Mouse (Mus musculus) embryo, embryonic 11 days (tissue): ENCODE results near the gene Ascl5.

Experiments
- DNase-seq: peaks from one replicate; pipeline ENCODE4 v3.0.0-alpha.2; 2015

Gene Ascl5

DNA sequence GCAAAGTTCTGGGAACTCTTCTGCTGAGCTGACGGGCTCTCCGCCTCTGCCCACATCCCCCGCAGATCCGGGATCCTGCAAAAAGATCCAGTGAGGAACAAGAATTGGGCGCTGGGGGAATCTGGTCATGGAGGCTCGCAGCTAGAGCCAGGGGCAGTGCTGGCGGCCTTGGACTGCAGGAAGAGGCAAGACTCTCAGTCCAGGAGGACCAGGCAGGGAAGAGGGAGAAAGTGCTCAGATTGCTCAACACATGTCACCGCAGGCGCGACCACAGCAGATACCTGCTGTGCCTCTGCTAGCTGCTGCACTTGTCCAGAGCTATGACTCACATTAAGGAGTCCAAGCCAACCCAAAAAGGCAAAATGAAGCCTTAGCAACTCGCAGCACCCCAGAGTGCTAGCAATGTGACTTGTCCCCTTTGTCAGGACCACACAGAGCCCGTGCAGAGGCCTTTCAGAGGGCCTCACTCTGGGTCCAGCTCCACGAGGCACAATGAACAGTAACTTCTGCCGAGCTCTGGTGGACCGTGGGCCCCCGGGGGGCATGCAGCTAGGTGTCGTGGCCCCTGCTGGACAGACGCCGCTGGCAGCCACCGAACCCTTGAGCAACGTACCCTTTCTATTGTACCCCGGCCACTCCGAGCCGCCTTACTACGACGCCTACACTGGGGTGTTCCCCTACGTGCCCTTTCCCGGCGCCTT lies at the start of gene Ascl5:
TSS of gene Ascl5 (plus strand) at position 493 of the 701 bp plus-strand sequence.
- no peak for DNase-seq

GRCm38 (mm10) chr1:136001438-136001837 lies 49.2 kb upstream of the Ascl5 start:
- no peak for DNase-seq

DNA sequence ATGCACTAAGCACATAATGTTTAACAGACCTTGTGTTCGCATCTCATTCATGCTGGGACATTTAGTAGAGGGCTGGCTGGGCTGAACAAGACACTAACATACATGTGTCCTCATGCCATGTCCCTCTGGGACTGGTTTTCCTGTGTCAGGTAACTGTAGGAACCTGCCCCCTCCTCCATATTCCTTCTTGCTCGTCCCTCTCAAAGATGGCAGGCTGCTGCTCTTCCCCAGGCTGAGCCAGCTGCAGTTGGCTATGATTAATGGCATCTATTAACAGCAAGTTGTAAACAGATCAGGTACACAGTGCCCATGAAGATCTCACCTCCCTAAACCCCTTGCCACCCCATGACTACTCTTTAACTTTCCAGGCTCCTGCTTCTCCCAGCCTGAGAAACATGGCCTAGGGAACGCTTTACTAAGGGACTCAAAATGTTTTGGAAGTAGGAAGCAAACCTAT lies 44.3 kb upstream of the Ascl5 start, which contains the start of gene Igfn1:
TSS of gene Igfn1 (minus strand) at position 51 of the 457 bp plus-strand sequence.
- no peak for DNase-seq

DNA sequence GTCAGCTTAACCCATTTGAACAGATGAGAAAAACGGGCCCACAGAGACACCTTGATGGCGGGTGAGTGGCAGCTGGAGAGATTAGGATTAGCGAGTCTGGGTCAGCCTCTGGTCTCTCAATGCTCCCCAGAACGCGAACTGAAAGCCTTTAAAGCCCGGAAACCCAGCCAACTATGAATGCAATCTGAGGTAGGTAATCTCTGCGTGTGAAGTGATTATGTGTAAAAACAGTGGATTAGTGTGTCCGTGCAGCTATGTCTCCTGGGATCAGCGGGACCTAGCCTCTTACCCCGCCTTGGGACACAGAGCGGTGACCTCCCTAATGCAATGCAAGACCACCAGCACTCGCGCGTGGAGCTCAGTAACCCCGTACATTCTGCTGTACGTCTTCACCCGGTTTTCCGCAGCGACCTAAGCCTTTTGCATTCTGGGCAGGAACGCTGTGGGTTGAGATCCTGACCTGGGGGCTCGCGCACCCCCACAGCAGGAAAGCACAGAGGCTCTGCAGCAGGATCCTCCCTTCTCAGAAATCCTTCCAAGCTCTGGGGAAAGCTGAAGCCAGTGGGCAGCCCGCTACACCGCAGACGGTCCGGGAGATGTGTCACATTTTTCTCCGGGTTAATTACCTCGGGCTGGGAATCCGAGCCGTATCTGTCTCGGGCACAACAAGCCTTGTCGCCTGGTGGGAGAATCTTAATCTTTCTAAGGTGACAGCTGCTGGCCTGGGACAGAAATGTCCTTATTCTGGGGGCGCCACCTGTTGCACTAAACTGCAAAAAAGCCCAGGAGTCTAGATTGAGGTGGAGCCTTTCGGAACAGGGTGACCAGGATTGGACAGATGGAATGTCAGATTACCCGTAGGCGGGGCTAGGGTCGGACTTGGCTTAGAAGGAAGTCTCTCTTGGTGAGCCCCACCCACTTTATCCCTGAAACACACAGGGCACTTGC lies 43.1 kb upstream of the Ascl5 start, which contains the start of gene Tmem9:
TSS of gene Tmem9 (plus strand) at position 940 of the 948 bp plus-strand sequence.
- DNase-seq: peak; percentile 87

DNA sequence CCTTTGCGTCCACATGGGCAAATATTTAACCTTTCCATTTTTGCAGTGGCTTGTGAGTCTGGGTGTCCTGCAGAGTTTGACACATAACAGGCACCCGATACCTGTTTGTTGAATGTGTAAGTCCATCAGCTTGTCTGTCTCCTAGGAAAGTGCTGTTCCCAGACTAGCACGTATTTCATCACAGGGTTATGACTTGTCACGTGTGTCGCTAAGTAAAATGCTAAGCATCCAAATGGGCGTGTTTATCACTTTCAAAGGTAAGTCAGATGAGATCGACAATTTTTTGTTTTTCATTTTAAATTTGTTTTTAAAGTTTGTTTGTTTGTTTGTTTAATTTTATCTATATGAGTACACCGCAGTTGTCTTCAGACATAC lies 42.5 kb upstream of the Ascl5 start:
- no peak for DNase-seq

- DNase-seq: no peak
These were observed 40.4 kb upstream of the Ascl5 start for GRCm38 (mm10) chr1:136010247-136010646.

DNA sequence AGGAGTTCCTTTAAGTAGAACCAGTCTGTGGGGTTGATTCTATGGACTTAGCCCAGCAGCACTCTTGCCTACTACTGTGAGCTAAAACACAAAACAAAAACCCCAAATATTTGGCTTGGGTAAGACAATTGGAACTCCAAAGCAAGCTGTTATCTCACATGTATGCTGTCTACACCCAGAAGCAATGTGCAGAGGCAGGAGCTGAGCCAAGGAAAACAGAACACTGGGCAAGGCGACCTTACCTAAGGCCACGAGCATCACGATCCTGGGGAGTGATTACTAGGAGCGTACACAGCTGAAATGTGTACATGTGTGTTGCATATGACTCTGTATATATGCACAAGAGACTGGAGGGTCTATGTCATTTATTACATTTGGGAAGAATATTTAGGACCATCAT lies 37.1 kb upstream of the Ascl5 start:
- no peak for DNase-seq

DNA sequence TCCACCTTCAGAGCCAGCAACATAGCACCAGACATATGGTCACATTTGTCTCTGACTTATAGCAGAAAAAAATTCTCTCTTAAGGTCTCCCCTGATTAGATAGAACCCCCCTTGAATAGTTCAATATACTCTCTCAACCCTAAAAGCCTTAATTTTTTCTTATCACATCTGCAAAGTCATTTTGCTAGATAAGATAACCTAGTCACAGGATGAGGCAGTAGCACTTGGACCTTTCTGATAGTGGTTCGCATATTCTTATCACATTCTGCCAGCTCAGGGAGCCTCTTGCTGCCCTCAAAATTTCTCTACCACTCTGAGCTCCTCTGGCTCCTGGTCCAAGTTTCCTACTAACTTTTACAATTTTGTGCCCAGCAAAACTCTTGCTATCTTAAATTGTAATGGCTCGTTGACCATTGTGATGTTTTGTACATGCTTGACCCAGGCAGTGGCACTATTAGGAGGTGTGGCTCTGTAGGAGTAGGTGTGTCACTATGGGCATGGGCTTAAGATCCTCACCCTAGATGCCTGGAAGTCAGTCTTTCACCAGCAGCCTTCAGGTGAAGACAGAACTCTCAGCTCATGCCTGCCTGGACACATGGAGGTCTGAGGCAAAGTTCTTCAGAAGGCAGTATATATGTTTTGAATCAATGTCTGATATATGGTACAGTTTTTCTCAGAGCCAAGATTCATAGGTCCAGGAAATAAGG lies 35.7 kb upstream of the Ascl5 start:
- DNase-seq: no peak

DNA sequence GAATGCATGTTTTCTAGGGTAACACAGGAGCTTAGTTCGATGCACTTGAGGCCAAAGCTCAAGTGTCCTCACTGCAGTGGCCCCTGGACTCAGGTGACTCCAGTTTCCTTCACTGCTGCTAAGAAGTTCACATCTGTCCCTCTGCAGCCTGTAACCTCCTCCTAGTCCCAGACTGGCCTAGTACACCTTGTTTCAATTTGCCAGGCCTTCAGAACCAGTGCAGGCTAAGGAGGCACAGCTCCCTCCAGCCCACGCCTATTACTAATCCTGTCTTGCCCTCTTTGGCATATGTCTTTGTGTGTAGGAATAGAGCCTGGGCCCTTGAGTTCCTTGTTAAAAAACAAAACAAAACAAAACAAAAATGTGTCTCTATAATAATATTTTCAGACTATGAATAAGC lies 33.3 kb upstream of the Ascl5 start:
- DNase-seq: peak; percentile 34

- peak; percentile 97 for DNase-seq
These were observed 32.7 kb upstream of the Ascl5 start for GRCm38 (mm10) chr1:136017907-136018313.

- peak; percentile 66 for DNase-seq
These were observed 32.0 kb upstream of the Ascl5 start for GRCm38 (mm10) chr1:136018390-136019189.

- no peak for DNase-seq
These were observed 20.4 kb upstream of the Ascl5 start for GRCm38 (mm10) chr1:136030201-136030600.

- DNase-seq: no peak
These were observed 18.9 kb upstream of the Ascl5 start for GRCm38 (mm10) chr1:136031697-136032096.

DNA sequence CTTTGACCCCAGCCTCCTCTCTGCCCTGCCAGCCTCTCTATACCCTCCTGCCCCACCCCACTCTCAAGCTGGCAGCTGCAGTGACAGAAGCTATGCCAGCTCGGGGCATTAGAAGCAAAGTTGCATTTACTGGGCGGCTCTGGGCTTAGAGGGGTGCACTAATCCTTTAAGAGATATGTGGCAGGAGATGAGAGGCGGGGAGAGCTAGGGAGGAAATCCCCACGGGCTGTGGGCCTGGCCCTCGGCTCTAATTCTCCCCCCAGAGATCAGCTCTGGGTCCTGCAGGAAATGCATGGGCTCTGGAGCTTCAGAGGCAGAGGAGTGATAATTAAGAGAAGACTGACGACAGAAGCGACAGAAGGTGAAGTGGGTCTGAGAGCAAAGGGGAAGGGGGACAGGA lies 17.6 kb upstream of the Ascl5 start:
- DNase-seq: no peak

- no peak for DNase-seq
These were observed 11.7 kb upstream of the Ascl5 start for GRCm38 (mm10) chr1:136038746-136039538.

DNA sequence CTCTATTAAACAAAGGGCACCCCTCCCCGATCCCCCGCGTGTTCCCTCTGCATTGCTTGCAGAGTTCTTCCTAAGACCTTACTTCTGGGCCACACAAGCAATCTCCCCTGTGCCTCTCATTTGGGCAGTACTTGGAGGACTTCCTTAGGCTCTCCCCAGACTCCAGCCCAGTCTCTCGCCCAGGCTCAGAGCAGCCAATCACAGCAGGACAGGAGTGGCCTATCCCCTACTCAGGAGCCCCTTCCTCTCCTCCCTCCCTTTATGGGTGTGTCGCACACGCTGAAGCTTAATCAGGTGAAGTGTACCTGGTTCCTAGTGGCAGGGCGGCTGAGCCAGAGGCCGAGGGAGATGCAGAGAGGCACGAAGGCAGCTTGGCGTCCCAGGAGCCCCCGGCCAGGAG lies 10.2 kb upstream of the Ascl5 start:
- peak; percentile 20 for DNase-seq

DNA sequence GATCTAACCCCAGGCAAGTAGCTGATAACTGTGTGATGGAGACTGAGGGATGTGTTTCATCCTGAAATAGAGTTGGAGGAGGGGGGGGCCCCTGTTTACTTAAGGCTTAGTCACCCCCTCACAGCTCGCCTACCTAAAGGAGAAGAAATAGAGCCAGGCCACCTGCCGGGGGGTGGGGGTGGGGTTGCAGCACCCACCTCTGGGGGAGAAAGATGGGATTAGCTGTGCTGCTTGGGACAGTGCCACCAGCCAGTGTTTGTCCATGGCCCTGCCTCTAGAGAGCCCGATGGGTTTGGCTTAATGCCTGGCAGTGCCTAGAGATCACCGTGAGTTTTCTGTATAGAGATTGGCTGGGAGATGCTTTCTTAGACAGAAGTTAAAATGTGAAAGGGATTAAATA lies 9.7 kb upstream of the Ascl5 start:
- no peak for DNase-seq

DNA sequence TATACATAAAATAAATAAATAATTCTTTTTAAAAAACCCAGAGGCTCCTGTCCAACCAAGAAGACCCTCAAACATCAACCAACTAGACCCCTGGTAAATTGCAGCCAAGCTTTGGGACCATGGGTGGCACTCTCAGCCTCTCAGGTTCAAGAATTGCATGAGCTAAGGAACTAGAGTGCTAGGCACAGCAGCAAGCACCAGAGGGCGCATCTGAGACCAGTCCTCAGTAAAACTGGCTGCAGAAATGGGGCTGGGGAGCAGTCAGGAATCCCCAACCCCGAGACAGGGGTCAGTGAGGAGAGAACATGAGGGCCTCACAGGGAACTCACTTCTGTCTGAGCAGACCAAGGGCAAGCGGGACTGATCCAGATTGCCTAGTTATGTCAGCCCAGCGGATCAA lies 4.8 kb upstream of the Ascl5 start:
- DNase-seq: peak; percentile 78

DNA sequence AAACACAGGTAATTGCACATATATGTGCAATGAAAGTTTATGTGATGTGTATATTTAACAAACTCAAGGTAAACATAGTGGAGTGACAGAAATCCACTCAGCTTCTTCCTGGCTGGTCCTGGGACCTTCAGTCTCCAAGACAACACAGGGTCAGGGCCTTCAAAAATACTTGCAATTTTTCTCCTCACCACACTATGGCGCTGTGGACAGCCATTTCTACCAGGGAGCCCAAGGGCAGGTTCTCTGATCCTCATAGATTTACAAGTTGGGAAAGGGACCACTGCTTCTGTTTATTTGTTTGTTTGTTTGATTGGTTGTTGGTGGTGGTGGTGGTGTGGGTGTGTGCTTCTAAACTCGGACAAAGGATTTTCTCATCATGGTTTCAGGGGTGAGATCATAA lies 3.2 kb upstream of the Ascl5 start:
- DNase-seq: peak; percentile 43

DNA sequence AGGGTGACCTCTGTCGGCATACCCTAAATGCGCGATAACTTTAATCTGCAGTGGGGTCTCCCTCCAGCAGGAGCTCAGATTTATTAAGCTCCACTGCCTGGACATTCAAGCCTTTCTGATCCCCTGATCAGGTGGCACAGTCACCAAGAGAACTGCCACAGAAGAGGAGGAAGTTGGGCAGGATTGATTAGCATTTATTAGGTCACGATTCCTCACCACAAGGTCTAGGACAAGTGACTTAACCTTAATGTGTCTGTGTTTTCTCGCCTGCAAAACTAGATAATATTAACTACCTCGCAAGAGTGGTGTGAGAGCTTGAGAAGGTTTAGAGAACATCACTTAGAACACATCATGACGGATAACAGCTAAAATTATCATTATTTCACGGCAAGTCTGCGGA lies 2.7 kb upstream of the Ascl5 start:
- no peak for DNase-seq

GRCm38 (mm10) chr1:136051013-136051315 lies 360 bp downstream of the Ascl5 start:
- peak; percentile 50 for DNase-seq

DNA sequence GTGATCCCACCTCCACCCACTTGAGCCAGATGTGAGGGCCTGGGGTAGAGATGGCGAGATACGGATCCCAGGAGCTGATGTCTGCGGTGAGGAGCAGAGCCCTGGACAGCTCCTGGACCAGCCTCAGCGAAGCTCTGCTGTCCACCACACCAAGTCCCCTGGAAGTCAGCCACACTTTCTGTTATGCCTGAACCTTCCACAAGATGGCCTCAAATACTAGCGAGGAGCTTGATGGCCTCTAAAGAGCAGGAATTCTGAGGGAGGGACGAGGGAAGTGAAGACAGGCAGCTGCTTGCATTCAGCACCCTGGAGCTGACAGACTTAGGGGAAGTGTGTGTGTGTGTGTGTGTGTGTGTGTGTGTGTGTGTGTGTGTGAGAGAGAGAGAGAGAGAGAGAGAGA lies 861 bp downstream of the Ascl5 start:
- DNase-seq: peak; percentile 89
